Mouse (Mus musculus): ENCODE measurements around the gene Got2.

DNA sequence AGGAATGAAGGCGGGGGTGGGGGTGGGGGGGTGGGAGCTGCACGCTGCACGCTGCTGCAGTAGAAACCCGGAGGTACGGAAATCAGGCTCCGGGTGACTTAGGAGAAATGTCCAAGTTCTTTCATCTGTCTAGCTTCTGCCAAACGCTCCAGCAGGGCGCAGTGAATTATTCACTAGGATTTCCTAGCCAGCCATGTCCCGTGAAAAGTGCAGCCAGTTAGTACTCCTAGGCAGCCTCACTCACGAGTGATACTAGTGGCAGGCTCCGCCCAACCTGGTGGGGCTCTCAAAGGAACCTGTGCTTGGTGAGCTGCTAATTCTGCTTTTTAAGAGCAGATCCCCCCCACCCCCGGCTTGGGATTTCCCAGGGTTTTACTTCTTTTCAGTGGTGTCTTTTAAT is 3.9 kb downstream of the Got2 start:
- TF ChIP-seq ZC3H11A (IDR thresholded peaks at IDR 0.05; ENCODE audit: borderline replicate concordance, low read depth, low read length) (no peak), HCFC1 (IDR thresholded peaks at IDR 0.05; ENCODE audit: borderline replicate concordance, insufficient read depth, low read length) (no peak), ZNF384 (IDR thresholded peaks at IDR 0.05; ENCODE audit: low read depth, low read length) (no peak)
